Mouse (Mus musculus): ENCODE results near the gene Chd1. TPM values are rescaled to one million over a fixed set of nuclear protein-coding genes. Genes with fewer than 3 reads are reported as not detected.

Gene Chd1
- total RNA-seq, 4 experiments from 2014 or later, result 29.0 to 38.3 (median 32.7) TPM

GRCm38 (mm10) chr17:15812136-15812778 lies 107.5 kb downstream of the Chd1 start:
- no peak for DNase-seq

GRCm38 (mm10) chr17:15813658-15814212 lies 109.0 kb downstream of the Chd1 start:
- no peak for DNase-seq

- DNase-seq, result no peak
These were observed 110.7 kb downstream of the Chd1 start for GRCm38 (mm10) chr17:15815312-15816018.

GRCm38 (mm10) chr17:15816379-15817095 lies 111.8 kb downstream of the Chd1 start:
- DNase-seq, result no peak

GRCm38 (mm10) chr17:15817096-15817450 lies 112.3 kb downstream of the Chd1 start:
- no peak for DNase-seq

GRCm38 (mm10) chr17:15817634-15818033 lies 112.9 kb downstream of the Chd1 start:
- no peak for DNase-seq

- no peak for DNase-seq
These were observed 113.6 kb downstream of the Chd1 start for GRCm38 (mm10) chr17:15818372-15818771.

- no peak for DNase-seq
These were observed 115.4 kb downstream of the Chd1 start for GRCm38 (mm10) chr17:15820146-15820545.

- DNase-seq, result no peak
These were observed 116.0 kb downstream of the Chd1 start for GRCm38 (mm10) chr17:15820761-15821160.

- DNase-seq, result no peak
These were observed 116.9 kb downstream of the Chd1 start for GRCm38 (mm10) chr17:15821706-15822105.

Other genes starting within 250 kb of the Chd1 start
- 100 to 1,000 TPM; 168 to 183 (median 174) TPM for gene Psmb1, start 205.2 kb upstream of the Chd1 start, total RNA-seq (2022)
- 10 to 100 TPM; 29.8 to 48.0 (median 36.5) TPM for gene Tbp, start 205.1 kb upstream of the Chd1 start, total RNA-seq (2022)
- gene Pdcd2, start 177.7 kb upstream of the Chd1 start, total RNA-seq (2022), result 10 to 100 TPM; 34.2 to 42.4 (median 38.9) TPM
- gene Prdm9, start 140.6 kb upstream of the Chd1 start, total RNA-seq (2022), result 10 to 100 TPM in 1 of 4 experiments, 1 to 10 TPM in 3; 5.1 to 11.2 (median 7.1) TPM
- 10 to 100 TPM; 17.1 to 19.4 (median 18.3) TPM for gene Rgmb, start 126.1 kb downstream of the Chd1 start, total RNA-seq (2022)